Mouse (Mus musculus): ENCODE data around the gene Plg. TPM values are rescaled to one million over a fixed set of nuclear protein-coding genes. Genes with fewer than 3 reads are reported as not detected.

Gene Plg
- total and polyA plus RNA-seq, 2 experiments, result 1,031 to 1,403 TPM

GRCm38 (mm10) chr17:12347462-12347861 lies 30.9 kb upstream of the Plg start:
- DNase-seq (ENCODE audit: extremely low read depth, low read depth, low spot score), result no peak
- no peak overlapping the region for H3K4me3 ChIP-seq (ENCODE audit: insufficient read depth, low read depth, low read length)

GRCm38 (mm10) chr17:12351564-12351963 lies 26.8 kb upstream of the Plg start:
- TF ChIP-seq CTCF (IDR thresholded peaks at IDR 0.05; ENCODE audit: low read depth, low read length) (no peak), POLR2A (IDR thresholded peaks at IDR 0.05; ENCODE audit: extremely low read depth, insufficient read depth, low read length) (no peak)
- WGBS, result 86% methylated on average over 6 of the region's 6 CpGs
- no peak overlapping the region for H3K4me3 ChIP-seq (ENCODE audit: insufficient read depth, low read depth, low read length)

More at GRCm38 (mm10) chr17:12347462-12347861, 30.9 kb upstream of the Plg start:
- no peak for TF ChIP-seq CTCF (IDR thresholded peaks at IDR 0.05; ENCODE audit: low read depth, low read length)
- TF ChIP-seq POLR2A (IDR thresholded peaks at IDR 0.05; ENCODE audit: extremely low read depth, insufficient read depth, low read length), result no peak
- no peaks in the 10 kb centered on the region for H3K36me3 ChIP-seq (ENCODE audit: control insufficient read depth, insufficient read depth, low read length)
- H3K9ac ChIP-seq (ENCODE audit: low read depth, low read length), result no peak overlapping the region
- no peaks in the 10 kb centered on the region for H3K79me2 ChIP-seq (ENCODE audit: control insufficient read depth, insufficient read depth, low read length)
- WGBS, result 82% methylated on average over 1 of the region's 1 CpGs
- H3K27ac ChIP-seq (replicated peaks; ENCODE audit: insufficient read depth, low read depth, low read length), result no peak overlapping the region
- no peaks in the 10 kb centered on the region for H3K27me3 ChIP-seq (ENCODE audit: control insufficient read depth, insufficient read depth, low read length)
- H3K4me1 ChIP-seq (ENCODE audit: control insufficient read depth, insufficient read depth, low read length), result no peaks in the 10 kb centered on the region

GRCm38 (mm10) chr17:12352781-12353180 lies 25.6 kb upstream of the Plg start:
- H3K9ac ChIP-seq (ENCODE audit: low read depth, low read length), result no peak overlapping the region
- H3K36me3 ChIP-seq (ENCODE audit: control insufficient read depth, insufficient read depth, low read length), result no peaks in the 10 kb centered on the region
- no peaks in the 10 kb centered on the region for H3K4me1 ChIP-seq (ENCODE audit: control insufficient read depth, insufficient read depth, low read length)
- H3K27ac ChIP-seq (replicated peaks; ENCODE audit: insufficient read depth, low read depth, low read length), result no peak overlapping the region
- TF ChIP-seq CTCF (IDR thresholded peaks at IDR 0.05; ENCODE audit: low read depth, low read length) (no peak), POLR2A (IDR thresholded peaks at IDR 0.05; ENCODE audit: extremely low read depth, insufficient read depth, low read length) (no peak)
- no peaks in the 10 kb centered on the region for H3K27me3 ChIP-seq (ENCODE audit: control insufficient read depth, insufficient read depth, low read length)
- no peak overlapping the region for H3K4me3 ChIP-seq (ENCODE audit: insufficient read depth, low read depth, low read length)
- H3K79me2 ChIP-seq (ENCODE audit: control insufficient read depth, insufficient read depth, low read length), result no peaks in the 10 kb centered on the region
- 70% methylated on average over 1 of the region's 1 CpGs for WGBS
- DNase-seq (ENCODE audit: extremely low read depth, low read depth, low spot score), result no peak

More at GRCm38 (mm10) chr17:12351564-12351963, 26.8 kb upstream of the Plg start:
- Histone ChIP-seq H3K4me1 (ENCODE audit: control insufficient read depth, insufficient read depth, low read length) (no peaks in the 10 kb centered on the region), H3K79me2 (ENCODE audit: control insufficient read depth, insufficient read depth, low read length) (no peaks in the 10 kb centered on the region), H3K27me3 (ENCODE audit: control insufficient read depth, insufficient read depth, low read length) (no peaks in the 10 kb centered on the region), H3K27ac (replicated peaks; ENCODE audit: insufficient read depth, low read depth, low read length) (no peak overlapping the region), H3K36me3 (ENCODE audit: control insufficient read depth, insufficient read depth, low read length) (no peaks in the 10 kb centered on the region), H3K9ac (ENCODE audit: low read depth, low read length) (no peak overlapping the region)
- DNase-seq (ENCODE audit: extremely low read depth, low read depth, low spot score), result no peak

GRCm38 (mm10) chr17:12359876-12360275 lies 18.5 kb upstream of the Plg start:
- Histone ChIP-seq H3K27me3 (ENCODE audit: control insufficient read depth, insufficient read depth, low read length) (no peaks in the 10 kb centered on the region), H3K4me1 (ENCODE audit: control insufficient read depth, insufficient read depth, low read length) (no peaks in the 10 kb centered on the region), H3K36me3 (ENCODE audit: control insufficient read depth, insufficient read depth, low read length) (no peaks in the 10 kb centered on the region), H3K27ac (replicated peaks; ENCODE audit: insufficient read depth, low read depth, low read length) (no peak overlapping the region), H3K79me2 (ENCODE audit: control insufficient read depth, insufficient read depth, low read length) (no peaks in the 10 kb centered on the region), H3K4me3 (ENCODE audit: insufficient read depth, low read depth, low read length) (no peak overlapping the region), H3K9ac (ENCODE audit: low read depth, low read length) (no peak overlapping the region)
- WGBS, result 85% methylated on average over 15 of the region's 15 CpGs
- no peak for TF ChIP-seq CTCF (IDR thresholded peaks at IDR 0.05; ENCODE audit: low read depth, low read length)
- TF ChIP-seq POLR2A (IDR thresholded peaks at IDR 0.05; ENCODE audit: extremely low read depth, insufficient read depth, low read length), result no peak
- DNase-seq (ENCODE audit: extremely low read depth, low read depth, low spot score), result no peak

- 85% methylated on average over 11 of the region's 11 CpGs for WGBS
- Histone ChIP-seq H3K36me3 (ENCODE audit: control insufficient read depth, insufficient read depth, low read length) (no peaks in the 10 kb centered on the region), H3K79me2 (ENCODE audit: control insufficient read depth, insufficient read depth, low read length) (no peaks in the 10 kb centered on the region), H3K27me3 (ENCODE audit: control insufficient read depth, insufficient read depth, low read length) (no peaks in the 10 kb centered on the region), H3K4me1 (ENCODE audit: control insufficient read depth, insufficient read depth, low read length) (no peaks in the 10 kb centered on the region), H3K9ac (ENCODE audit: low read depth, low read length) (no peak overlapping the region), H3K27ac (replicated peaks; ENCODE audit: insufficient read depth, low read depth, low read length) (no peak overlapping the region), H3K4me3 (ENCODE audit: insufficient read depth, low read depth, low read length) (no peak overlapping the region)
- no peak for TF ChIP-seq POLR2A (IDR thresholded peaks at IDR 0.05; ENCODE audit: extremely low read depth, insufficient read depth, low read length)
- TF ChIP-seq CTCF (IDR thresholded peaks at IDR 0.05; ENCODE audit: low read depth, low read length), result no peak
- no peak for DNase-seq (ENCODE audit: extremely low read depth, low read depth, low spot score)
Measured at GRCm38 (mm10) chr17:12363601-12364425, 14.6 kb upstream of the Plg start.

GRCm38 (mm10) chr17:12364426-12364735 lies 14.0 kb upstream of the Plg start:
- Histone ChIP-seq H3K27ac (replicated peaks; ENCODE audit: insufficient read depth, low read depth, low read length) (no peak overlapping the region), H3K4me3 (ENCODE audit: insufficient read depth, low read depth, low read length) (no peak overlapping the region), H3K27me3 (ENCODE audit: control insufficient read depth, insufficient read depth, low read length) (no peaks in the 10 kb centered on the region), H3K9ac (ENCODE audit: low read depth, low read length) (no peak overlapping the region), H3K4me1 (ENCODE audit: control insufficient read depth, insufficient read depth, low read length) (peaks cover 2% of the 10 kb centered on the region; the same call in 1 of the 2 replicates), H3K79me2 (ENCODE audit: control insufficient read depth, insufficient read depth, low read length) (no peaks in the 10 kb centered on the region), H3K36me3 (ENCODE audit: control insufficient read depth, insufficient read depth, low read length) (no peaks in the 10 kb centered on the region)
- 82% methylated on average over 8 of the region's 8 CpGs for WGBS
- DNase-seq (ENCODE audit: extremely low read depth, low read depth, low spot score), result no peak
- TF ChIP-seq POLR2A (IDR thresholded peaks at IDR 0.05; ENCODE audit: extremely low read depth, insufficient read depth, low read length) (no peak), CTCF (IDR thresholded peaks at IDR 0.05; ENCODE audit: low read depth, low read length) (no peak)
